Mouse (Mus musculus) lung, embryonic 15.5 days (tissue): ENCODE results near the gene Gm49337. TPM values are rescaled to one million over a fixed set of nuclear protein-coding genes. Genes with fewer than 3 reads are reported as not detected.
"Not testable (repeated sequence)": the region's sequence is repeated elsewhere in the genome, so short reads cannot be mapped to it uniquely, and the experiment has no call there.

ENCODE experiments used
- ATAC-seq: fragments of 200-750 bp; cut with Nextera tagmentation; 2 replicates; pipeline ENCODE4 v1.8.0; 2017; ENCODE audit warnings: moderate number of reproducible peaks, borderline replicate concordance; ENCODE audit not compliant: low FRiP score, low TSS enrichment; ENCODE audit errors: extremely low read depth
- H3K27ac ChIP-seq: fragments of 300-500 bp; sonication (generic); 2 replicates; pipeline ENCODE4 v1.5.1; 2015; ENCODE audit warnings: moderate library complexity, mild to moderate bottlenecking, inconsistent platforms
- H3K27me3 ChIP-seq: fragments of 300-500 bp; sonication (generic); 2 replicates; pipeline ENCODE4 v1.6.1; 2015; ENCODE audit warnings: inconsistent platforms
- H3K36me3 ChIP-seq: fragments of 300-500 bp; sonication (generic); 2 replicates; pipeline ENCODE4 v1.6.1; 2015; ENCODE audit warnings: inconsistent platforms
- H3K4me1 ChIP-seq: fragments of 300-500 bp; sonication (generic); 2 replicates; pipeline ENCODE4 v1.6.1; 2015; ENCODE audit warnings: inconsistent platforms
- H3K4me2 ChIP-seq: fragments of 300-500 bp; sonication (generic); 2 replicates; pipeline ENCODE4 v1.6.1; 2015; ENCODE audit warnings: inconsistent platforms, mild to moderate bottlenecking, moderate library complexity
- H3K4me3 ChIP-seq: fragments of 300-500 bp; sonication (generic); 2 replicates; pipeline ENCODE4 v1.5.1; 2015; ENCODE audit warnings: mild to moderate bottlenecking, inconsistent platforms
- H3K9ac ChIP-seq: fragments of 300-500 bp; sonication (generic); 2 replicates; pipeline ENCODE4 v1.6.1; 2015; ENCODE audit warnings: inconsistent platforms
- H3K9me3 ChIP-seq: fragments of 300-500 bp; sonication (generic); 2 replicates; pipeline ENCODE4 v1.6.1; 2016; ENCODE audit warnings: inconsistent platforms
- WGBS: fragments of 180-500 bp; shearing (Covaris S2); methylation state at CpG from one replicate; pipeline ENCODE4 v1.1.7; 2015; 5-methylcytosine and 5-hydroxymethylcytosine counted together
- polyA plus RNA-seq: library from polyadenylated mRNA; unstranded; fragments of >200 nt; fragmentation: Nextera tagmentation; extraction: Ambion mirVana; gene quantifications from 2 replicates; pipeline ENCODE4 v1.2.1, GENCODE M21; 2015

Gene Gm49337
- polyA plus RNA-seq, 1 experiment from 2014 or later: not detected

DNA sequence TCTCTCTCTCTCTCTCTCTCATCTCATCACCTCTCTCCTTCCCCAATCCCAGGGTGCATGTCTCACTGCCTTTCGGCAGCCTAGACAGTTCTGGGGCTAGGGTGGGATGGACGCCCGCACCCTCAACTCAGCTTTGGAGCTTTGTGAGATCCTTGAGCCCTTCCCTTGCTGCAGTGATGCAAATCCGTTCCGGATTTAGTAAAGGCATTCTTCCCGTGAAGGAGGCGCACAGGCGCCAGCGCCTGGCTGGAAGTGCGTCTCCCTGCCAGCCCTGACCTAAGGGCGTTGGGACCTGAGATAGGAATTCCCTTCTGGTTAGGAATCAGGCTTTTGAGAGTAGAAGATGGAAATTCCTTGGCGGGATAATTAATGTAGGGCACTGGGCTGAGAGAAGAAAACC is 9.6 kb downstream of the Gm49337 start:
- Histone ChIP-seq H3K4me3 (no peak overlapping the region), H3K27ac (no peak overlapping the region), H3K9ac (no peak overlapping the region), H3K36me3 (no peaks in the 10 kb centered on the region), H3K27me3 (no peaks in the 10 kb centered on the region), H3K9me3 (no peaks in the 10 kb centered on the region), H3K4me2 (peak overlapping the region; percentile 46), H3K4me1 (0 out of 2 replicates have a peak, but pooled peaks cover 12% of the 10 kb centered on the region)
- 5% methylated on average over 12 of the region's 12 CpGs for WGBS
- ATAC-seq: peak; percentile 29; the same call in 1 of the 2 replicates

DNA sequence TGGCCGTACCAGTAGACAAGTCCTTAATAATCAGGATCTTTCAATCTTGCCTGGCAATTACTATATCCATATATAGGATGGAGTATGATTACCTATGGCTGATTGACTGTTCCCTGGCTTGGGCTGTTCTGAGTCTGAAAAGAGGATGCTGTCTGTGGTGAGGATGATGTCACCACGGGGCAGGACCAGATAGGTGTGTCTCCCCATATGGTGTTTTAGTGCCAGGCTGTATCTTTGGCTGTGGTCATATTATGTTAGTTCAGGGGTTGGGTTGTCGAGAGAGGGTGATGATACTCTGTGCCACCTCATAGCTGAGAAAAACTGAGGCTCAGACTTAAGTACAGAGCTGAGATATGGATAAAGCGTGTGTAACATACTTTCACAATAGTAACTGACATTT is 11.9 kb downstream of the Gm49337 start:
- H3K4me1 ChIP-seq: 0 out of 2 replicates have a peak, but pooled peaks cover 9% of the 10 kb centered on the region
- 84% methylated on average over 4 of the region's 4 CpGs for WGBS
- H3K36me3 ChIP-seq: no peaks in the 10 kb centered on the region
- no peak overlapping the region for H3K4me3 ChIP-seq
- no peaks in the 10 kb centered on the region for H3K27me3 ChIP-seq
- H3K4me2 ChIP-seq: no peak overlapping the region
- ATAC-seq: no peak
- H3K9ac ChIP-seq: no peak overlapping the region
- no peak overlapping the region for H3K27ac ChIP-seq
- no peaks in the 10 kb centered on the region for H3K9me3 ChIP-seq

DNA sequence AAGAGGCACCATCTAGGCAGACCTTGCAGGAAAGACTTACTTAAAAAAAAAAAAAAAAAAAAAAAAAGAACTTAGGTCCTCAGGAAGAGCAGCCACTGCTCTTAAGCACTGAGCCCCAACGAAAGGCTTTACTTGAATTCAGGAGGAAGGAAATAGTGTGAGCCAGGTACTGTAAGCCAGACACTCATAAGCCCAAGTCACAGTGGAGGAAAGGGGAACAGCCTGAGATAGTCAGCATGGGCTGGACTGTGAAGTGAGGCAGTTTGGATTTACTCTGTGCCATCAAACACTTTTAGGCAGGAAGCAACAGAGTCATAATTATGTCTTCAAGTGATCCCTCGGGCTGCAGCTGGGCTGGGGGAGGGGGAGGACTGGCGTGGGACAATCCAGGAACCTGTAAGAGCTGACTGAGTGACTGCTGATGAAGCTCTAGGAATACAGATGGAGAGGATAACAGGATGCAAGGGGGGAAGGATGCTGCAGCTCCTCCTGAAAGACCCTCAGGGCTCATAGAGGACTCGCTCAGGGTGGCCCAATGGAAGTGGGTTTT is 19.2 kb downstream of the Gm49337 start:
- H3K27me3 ChIP-seq: no peaks in the 10 kb centered on the region
- no peak overlapping the region for H3K4me3 ChIP-seq
- no peak overlapping the region for H3K4me2 ChIP-seq
- H3K9ac ChIP-seq: no peak overlapping the region
- 30% methylated on average over 4 of the region's 4 CpGs for WGBS
- H3K27ac ChIP-seq: no peak overlapping the region
- no peaks in the 10 kb centered on the region for H3K4me1 ChIP-seq
- ATAC-seq: no peak
- no peaks in the 10 kb centered on the region for H3K9me3 ChIP-seq
- no peaks in the 10 kb centered on the region for H3K36me3 ChIP-seq

DNA sequence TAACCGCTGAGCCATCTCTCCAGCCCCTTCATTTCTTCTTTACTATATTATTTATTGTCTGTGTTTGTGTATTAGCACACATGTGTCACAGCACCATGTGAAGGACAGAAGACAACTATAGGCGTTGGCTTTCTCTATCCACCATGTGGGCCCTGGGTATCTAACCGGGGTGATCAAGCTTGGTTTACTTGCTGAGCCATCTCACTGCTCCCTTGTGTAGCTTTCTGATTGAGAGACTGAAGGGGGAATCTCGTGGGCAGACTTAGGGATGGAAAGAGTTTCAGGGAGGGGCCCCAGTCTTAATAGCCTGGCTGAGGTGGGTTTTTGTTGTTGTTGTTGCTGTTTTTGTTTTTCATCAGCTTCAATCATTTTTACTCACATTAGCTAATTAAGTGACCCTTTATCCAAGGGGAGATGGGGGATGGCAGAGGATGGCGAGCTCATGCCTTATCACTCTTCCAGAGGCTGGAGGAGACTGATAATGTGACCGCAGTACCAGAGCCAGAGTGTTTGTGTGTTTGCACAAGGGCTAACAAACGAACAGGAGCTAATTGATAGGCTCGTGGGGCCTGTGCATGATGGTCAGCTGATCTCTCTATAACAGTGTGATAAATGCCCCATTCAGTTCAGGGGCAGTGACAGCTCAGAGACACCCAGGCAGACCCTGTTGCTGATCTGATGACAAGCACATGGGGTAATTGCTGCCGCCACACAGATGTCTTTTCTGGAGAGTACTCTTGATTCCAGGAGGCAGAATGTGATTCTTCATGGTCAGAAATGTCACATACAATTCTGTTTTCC is 20.6 kb downstream of the Gm49337 start:
- WGBS: 42% methylated on average over 9 of the region's 9 CpGs
- Histone ChIP-seq H3K4me2 (no peak overlapping the region), H3K9me3 (no peaks in the 10 kb centered on the region), H3K36me3 (no peaks in the 10 kb centered on the region), H3K27ac (no peak overlapping the region), H3K9ac (no peak overlapping the region), H3K4me3 (no peak overlapping the region), H3K27me3 (no peaks in the 10 kb centered on the region), H3K4me1 (no peaks in the 10 kb centered on the region)
- no peak for ATAC-seq

DNA sequence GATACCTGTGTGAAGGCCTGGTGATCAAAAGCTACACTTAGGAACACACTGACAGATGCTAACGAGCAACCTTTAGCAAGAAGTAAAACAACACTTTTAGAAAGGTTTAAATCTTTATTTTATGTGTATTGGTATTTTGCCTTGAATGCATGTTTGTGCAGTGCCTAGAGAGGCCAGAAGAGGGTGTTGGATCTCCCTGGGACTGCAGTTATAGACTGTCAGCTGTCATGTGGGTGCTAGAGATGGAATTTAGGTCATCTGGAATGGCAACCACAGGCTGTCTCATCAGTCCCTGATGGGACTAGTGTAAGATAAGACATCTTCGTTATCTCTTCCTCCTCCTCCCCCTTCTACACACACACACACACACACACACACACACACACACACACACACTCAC is 25.2 kb downstream of the Gm49337 start:
- Histone ChIP-seq H3K4me3 (no peak overlapping the region), H3K36me3 (no peaks in the 10 kb centered on the region), H3K27me3 (no peaks in the 10 kb centered on the region), H3K27ac (no peak overlapping the region), H3K4me1 (no peaks in the 10 kb centered on the region), H3K4me2 (no peak overlapping the region), H3K9ac (no peak overlapping the region), H3K9me3 (no peaks in the 10 kb centered on the region)
- ATAC-seq: no peak
- WGBS: 66% methylated on average over 2 of the region's 2 CpGs

- no peak overlapping the region for H3K4me2 ChIP-seq
- H3K9me3 ChIP-seq: no peaks in the 10 kb centered on the region
- H3K4me1 ChIP-seq: no peaks in the 10 kb centered on the region
- no peaks in the 10 kb centered on the region for H3K27me3 ChIP-seq
- WGBS: 45% methylated on average over 3 of the region's 3 CpGs
- no peak overlapping the region for H3K4me3 ChIP-seq
- H3K9ac ChIP-seq: no peak overlapping the region
- no peaks in the 10 kb centered on the region for H3K36me3 ChIP-seq
- no peak overlapping the region for H3K27ac ChIP-seq
- ATAC-seq: no peak
Observed at GRCm38 (mm10) chr4:116204422-116204821, 31.2 kb downstream of the Gm49337 start.

GRCm38 (mm10) chr4:116206531-116206930 is 33.3 kb downstream of the Gm49337 start:
- 72% methylated on average over 4 of the region's 4 CpGs for WGBS
- no peaks in the 10 kb centered on the region for H3K9me3 ChIP-seq
- no peaks in the 10 kb centered on the region for H3K4me1 ChIP-seq
- no peaks in the 10 kb centered on the region for H3K36me3 ChIP-seq
- no peak for ATAC-seq
- no peaks in the 10 kb centered on the region for H3K27me3 ChIP-seq
- H3K4me3 ChIP-seq: no peak overlapping the region
- no peak overlapping the region for H3K9ac ChIP-seq
- H3K27ac ChIP-seq: no peak overlapping the region
- H3K4me2 ChIP-seq: no peak overlapping the region

- Histone ChIP-seq H3K27ac (no peak overlapping the region), H3K36me3 (no peaks in the 10 kb centered on the region), H3K4me1 (no peaks in the 10 kb centered on the region), H3K4me3 (no peak overlapping the region), H3K9ac (no peak overlapping the region), H3K4me2 (no peak overlapping the region), H3K9me3 (no peaks in the 10 kb centered on the region), H3K27me3 (no peaks in the 10 kb centered on the region)
- WGBS: 61% methylated on average over 1 of the region's 1 CpGs
- ATAC-seq: no peak
Observed at GRCm38 (mm10) chr4:116208891-116209290, 35.7 kb downstream of the Gm49337 start.

DNA sequence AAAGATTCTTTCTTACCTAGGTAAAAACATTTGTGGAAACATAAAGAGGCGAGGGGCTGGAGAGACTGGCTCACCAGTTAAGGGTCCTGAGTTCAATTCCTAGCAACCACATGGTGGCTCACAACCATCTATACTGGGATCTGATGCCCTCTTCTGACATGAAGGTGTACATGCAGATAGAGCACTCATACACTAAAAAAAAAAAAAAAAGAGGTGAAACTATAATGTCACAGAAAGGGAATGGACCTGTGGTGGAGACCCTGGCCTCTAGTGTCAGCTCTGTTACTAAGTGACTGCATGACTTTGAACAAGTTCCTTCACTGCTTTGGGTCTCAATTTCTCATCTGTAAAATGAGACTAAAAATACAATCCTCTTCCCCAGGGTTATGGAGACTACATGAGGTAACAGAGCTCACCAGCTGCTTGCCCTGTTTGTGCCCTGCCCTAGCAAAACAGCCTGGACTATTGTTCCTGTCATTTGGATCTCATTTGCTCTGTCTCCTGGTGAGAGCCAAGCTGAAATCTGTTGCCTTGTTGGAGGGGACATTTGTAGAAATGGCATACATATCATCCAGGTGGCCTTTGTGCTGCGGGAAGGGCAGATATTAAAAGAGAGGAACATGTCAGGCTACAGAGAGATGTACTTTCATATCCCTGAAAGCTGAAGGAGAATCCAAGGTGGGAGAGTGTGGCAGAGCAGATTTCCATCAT is 42.9 kb downstream of the Gm49337 start:
- no peak overlapping the region for H3K9ac ChIP-seq
- no peak overlapping the region for H3K4me3 ChIP-seq
- no peak for ATAC-seq
- WGBS: 80% methylated on average over 2 of the region's 2 CpGs
- H3K27me3 ChIP-seq: no peaks in the 10 kb centered on the region
- no peak overlapping the region for H3K4me2 ChIP-seq
- peaks cover 4% of the 10 kb centered on the region; the same call in 1 of the 2 replicates for H3K4me1 ChIP-seq
- H3K36me3 ChIP-seq: no peaks in the 10 kb centered on the region
- H3K9me3 ChIP-seq: no peaks in the 10 kb centered on the region
- no peak overlapping the region for H3K27ac ChIP-seq

DNA sequence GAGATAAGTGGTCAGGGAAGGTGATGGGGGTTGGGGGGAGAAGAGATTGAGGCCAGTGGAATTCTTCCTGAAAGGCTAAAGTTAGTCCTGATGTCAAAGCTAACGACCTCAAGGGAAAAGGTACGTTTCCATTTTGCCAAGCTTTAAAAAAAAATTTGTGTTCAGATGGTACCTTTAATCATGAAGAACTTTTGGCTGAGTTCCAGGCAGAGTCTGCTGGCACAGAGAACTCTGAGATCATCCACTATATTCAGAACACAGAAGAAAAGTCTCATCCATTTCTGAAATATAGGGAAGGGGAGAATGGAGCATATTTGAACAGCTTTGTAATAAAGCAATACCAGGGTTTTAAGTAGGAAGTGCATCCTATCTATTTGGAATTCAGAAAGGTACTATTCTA is 43.9 kb downstream of the Gm49337 start:
- no peaks in the 10 kb centered on the region for H3K36me3 ChIP-seq
- H3K4me3 ChIP-seq: no peak overlapping the region
- peaks cover 4% of the 10 kb centered on the region; the same call in 1 of the 2 replicates for H3K4me1 ChIP-seq
- no peak overlapping the region for H3K27ac ChIP-seq
- no peak overlapping the region for H3K4me2 ChIP-seq
- H3K9ac ChIP-seq: no peak overlapping the region
- no peaks in the 10 kb centered on the region for H3K27me3 ChIP-seq
- H3K9me3 ChIP-seq: no peaks in the 10 kb centered on the region
- no peak for ATAC-seq
- WGBS: 28% methylated on average over 2 of the region's 2 CpGs

- not testable (repeated sequence) for H3K4me3 ChIP-seq, ATAC-seq, H3K27me3 ChIP-seq, H3K9ac ChIP-seq, H3K4me2 ChIP-seq, H3K4me1 ChIP-seq, H3K36me3 ChIP-seq, H3K9me3 ChIP-seq, H3K27ac ChIP-seq
- WGBS: 87% methylated on average over 1 of the region's 1 CpGs
Observed at GRCm38 (mm10) chr4:116217661-116218060, 44.5 kb downstream of the Gm49337 start.

DNA sequence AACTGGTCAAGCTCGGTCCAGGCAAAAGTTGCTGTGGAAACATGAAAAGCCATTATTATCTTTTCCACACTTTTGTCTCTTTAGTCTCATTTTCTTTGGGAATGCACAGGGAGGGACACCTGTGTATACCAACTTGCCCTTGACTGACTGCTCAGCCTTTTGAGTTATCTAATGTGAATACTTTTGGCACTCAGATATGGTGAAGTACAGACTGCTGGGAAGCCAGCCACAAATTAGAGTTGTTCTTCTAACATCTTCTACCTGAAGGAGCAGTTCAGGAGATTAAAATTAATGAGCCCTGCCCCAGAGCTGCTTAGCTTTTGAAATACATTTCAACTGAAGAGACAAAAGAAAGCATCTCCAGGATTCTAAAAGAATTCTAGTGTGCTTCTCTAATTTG is 45.9 kb downstream of the Gm49337 start:
- peaks cover 7% of the 10 kb centered on the region; the same call in 1 of the 2 replicates for H3K4me1 ChIP-seq
- H3K4me2 ChIP-seq: no peak overlapping the region
- ATAC-seq: no peak
- H3K36me3 ChIP-seq: no peaks in the 10 kb centered on the region
- no peaks in the 10 kb centered on the region for H3K9me3 ChIP-seq
- no peak overlapping the region for H3K9ac ChIP-seq
- WGBS: 88% methylated on average over 1 of the region's 1 CpGs
- no peak overlapping the region for H3K27ac ChIP-seq
- H3K27me3 ChIP-seq: no peaks in the 10 kb centered on the region
- no peak overlapping the region for H3K4me3 ChIP-seq
